Mouse (Mus musculus) neural tube, embryonic 15.5 days (tissue): ENCODE results near the gene Nradd. TPM values are rescaled to one million over a fixed set of nuclear protein-coding genes. Genes with fewer than 3 reads are reported as not detected.
A peak's percentile ranks its signal among the peaks of the same experiment; 100 is the strongest.

Experiments
- ATAC-seq: fragments of 200-750 bp; cut with Nextera tagmentation; 2 replicates; pipeline ENCODE4 v1.8.0; 2017; ENCODE audit warnings: mild to moderate bottlenecking, moderate TSS enrichment, moderate library complexity; ENCODE audit not compliant: low FRiP score
- H3K27ac ChIP-seq: fragments of 300-500 bp; sonication (generic); replicated peaks from 2 replicates; pipeline ENCODE4 v1.5.1; 2015; ENCODE audit warnings: mild to moderate bottlenecking, inconsistent platforms
- H3K27me3 ChIP-seq: fragments of 300-500 bp; sonication (generic); replicated peaks from 2 replicates; pipeline ENCODE4 v1.6.1; 2015; ENCODE audit warnings: inconsistent platforms
- H3K36me3 ChIP-seq: fragments of 300-500 bp; sonication (generic); 2 replicates; pipeline ENCODE4 v1.6.1; 2015; ENCODE audit warnings: inconsistent platforms
- H3K4me1 ChIP-seq: fragments of 300-500 bp; sonication (generic); 2 replicates; pipeline ENCODE4 v1.6.1; 2015; ENCODE audit warnings: inconsistent platforms
- H3K4me2 ChIP-seq: fragments of 300-500 bp; sonication (generic); 2 replicates; pipeline ENCODE4 v1.6.1; 2015; ENCODE audit warnings: inconsistent platforms, mild to moderate bottlenecking, moderate library complexity
- H3K4me3 ChIP-seq: fragments of 300-500 bp; sonication (generic); replicated peaks from 2 replicates; pipeline ENCODE4 v1.5.1; 2015; ENCODE audit warnings: mild to moderate bottlenecking, inconsistent platforms
- H3K9ac ChIP-seq: fragments of 300-500 bp; sonication (generic); replicated peaks from 2 replicates; pipeline ENCODE4 v1.6.1; 2015; ENCODE audit warnings: mild to moderate bottlenecking, inconsistent platforms
- H3K9me3 ChIP-seq: fragments of 300-500 bp; sonication (generic); replicated peaks from 2 replicates; pipeline ENCODE4 v1.6.1; 2016; ENCODE audit warnings: inconsistent platforms
- whole genome bisulfite sequencing: fragments of 180-500 bp; shearing (Covaris S2); methylation state at CpG from one replicate; pipeline ENCODE4 v1.1.7; 2015; ENCODE audit warnings: mixed read lengths; 5-methylcytosine and 5-hydroxymethylcytosine counted together
- polyA plus RNA-seq: library from polyadenylated mRNA; unstranded; fragments of >200 nt; fragmentation: Nextera tagmentation; extraction: Ambion mirVana; gene quantifications from 2 replicates; pipeline ENCODE4 v1.2.1, GENCODE M21; 2015

Gene Nradd
- polyA plus RNA-seq, 1 experiment from 2014 or later, result 24.9 TPM

GRCm38 (mm10) chr9:110630171-110630570 is 5.9 kb upstream of the Nradd start:
- Histone ChIP-seq H3K27ac (no peak overlapping the region), H3K4me2 (no peak overlapping the region), H3K27me3 (peaks cover 6% of the 10 kb centered on the region), H3K4me1 (peaks cover 16% of the 10 kb centered on the region), H3K9ac (no peak overlapping the region), H3K4me3 (no peak overlapping the region), H3K9me3 (no peaks in the 10 kb centered on the region), H3K36me3 (peaks cover 11% of the 10 kb centered on the region)
- ATAC-seq, result no peak
- WGBS, result 91% methylated on average over 15 of the region's 15 CpGs

DNA sequence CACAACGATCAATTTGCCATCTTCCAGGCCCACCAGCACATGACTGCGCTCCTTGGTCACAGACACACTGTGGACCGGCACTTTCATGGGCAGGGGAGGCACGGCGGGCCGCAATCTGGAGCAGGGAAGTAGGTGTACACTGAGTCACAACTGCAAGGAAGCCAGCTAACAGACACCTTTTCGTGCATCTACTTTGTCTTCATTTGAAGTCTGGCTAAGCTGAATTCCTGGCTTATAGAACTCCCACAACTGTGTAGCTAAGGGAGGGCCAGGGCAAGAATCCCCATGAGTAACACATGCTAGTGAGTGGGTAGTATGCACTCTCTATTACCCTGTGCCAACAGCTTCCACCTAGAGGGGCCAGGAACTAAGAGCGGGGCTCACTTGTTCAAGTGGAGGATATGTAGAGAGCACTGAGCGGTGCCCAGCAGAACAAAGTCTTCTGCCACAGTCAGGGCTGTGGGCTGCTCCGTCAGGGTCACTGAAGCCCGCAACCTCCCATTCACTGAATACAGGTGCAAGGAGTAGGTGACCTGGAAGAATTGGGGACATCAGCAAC is 1.2 kb upstream of the Nradd start:
- peaks cover 27% of the 10 kb centered on the region for H3K4me1 ChIP-seq
- H3K36me3 ChIP-seq, result peaks cover 16% of the 10 kb centered on the region
- no peaks in the 10 kb centered on the region for H3K9me3 ChIP-seq
- peak overlapping the region; percentile 88 for H3K27ac ChIP-seq
- peak overlapping the region; percentile 51 for H3K4me3 ChIP-seq
- 56% methylated on average over 11 of the region's 11 CpGs for WGBS
- peak overlapping the region; percentile 98 for H3K4me2 ChIP-seq
- no peak; the same call in 1 of the 2 replicates for ATAC-seq
- peak overlapping the region; percentile 70 for H3K9ac ChIP-seq
- H3K27me3 ChIP-seq, result no peaks in the 10 kb centered on the region

DNA sequence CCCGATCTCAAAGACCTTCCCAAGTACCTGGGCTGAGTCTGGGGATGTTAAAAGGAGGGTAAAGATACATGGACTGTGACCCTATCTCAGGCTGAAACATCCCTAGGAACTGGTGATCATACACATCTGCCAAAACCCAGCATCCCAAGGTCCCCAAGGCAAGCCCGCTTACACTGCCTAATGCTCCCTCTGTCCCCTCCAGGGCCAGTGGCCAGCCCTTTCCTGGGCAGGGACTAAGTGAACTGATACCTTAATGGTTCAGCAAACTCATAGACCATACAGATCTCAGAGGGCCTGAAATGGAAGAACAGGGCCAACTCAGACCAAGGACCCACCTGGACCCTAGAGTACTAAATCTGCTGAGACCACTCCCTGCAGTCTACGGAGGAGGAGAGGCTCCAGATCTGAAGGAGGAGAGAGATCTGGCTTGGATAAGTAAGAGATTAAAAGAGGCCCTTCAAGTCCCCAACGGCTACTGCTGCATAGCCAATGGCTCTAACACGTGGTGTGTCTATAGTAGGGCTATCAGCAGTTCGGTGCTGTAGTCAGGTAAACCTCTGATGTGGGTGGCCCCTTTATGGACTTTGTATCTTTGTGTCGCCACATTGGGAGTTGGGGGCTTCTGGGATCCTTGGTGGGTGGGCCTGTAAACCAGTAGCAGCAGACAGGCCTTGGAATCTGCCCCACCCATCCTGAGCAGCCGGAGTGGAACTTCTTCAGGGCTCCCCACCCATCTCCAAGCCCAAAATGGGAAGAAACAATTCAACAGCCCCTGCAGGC is 646 bp downstream of the Nradd start:
- WGBS, result 36% methylated on average over 8 of the region's 8 CpGs
- no peak for ATAC-seq
- H3K9me3 ChIP-seq, result no peaks in the 10 kb centered on the region
- H3K36me3 ChIP-seq, result peaks cover 27% of the 10 kb centered on the region
- no peaks in the 10 kb centered on the region for H3K27me3 ChIP-seq
- peak overlapping the region; percentile 98 for H3K4me2 ChIP-seq
- peak overlapping the region; percentile 88 for H3K27ac ChIP-seq
- peaks cover 27% of the 10 kb centered on the region for H3K4me1 ChIP-seq
- peak overlapping the region; percentile 51 for H3K4me3 ChIP-seq
- peak overlapping the region; percentile 70 for H3K9ac ChIP-seq

- Histone ChIP-seq H3K4me3 (no peak overlapping the region), H3K36me3 (peaks cover 31% of the 10 kb centered on the region), H3K9me3 (no peaks in the 10 kb centered on the region), H3K27me3 (no peaks in the 10 kb centered on the region), H3K4me2 (no peak overlapping the region), H3K9ac (no peak overlapping the region), H3K27ac (no peak overlapping the region), H3K4me1 (peaks cover 27% of the 10 kb centered on the region)
- WGBS, result 89% methylated on average over 12 of the region's 12 CpGs
- no peak for ATAC-seq
Measured at GRCm38 (mm10) chr9:110622621-110623219, 1.5 kb downstream of the Nradd start.

- H3K36me3 ChIP-seq, result peaks cover 37% of the 10 kb centered on the region
- 97% methylated on average over 7 of the region's 7 CpGs for WGBS
Measured at GRCm38 (mm10) chr9:110620685-110621084, 3.6 kb downstream of the Nradd start.

DNA sequence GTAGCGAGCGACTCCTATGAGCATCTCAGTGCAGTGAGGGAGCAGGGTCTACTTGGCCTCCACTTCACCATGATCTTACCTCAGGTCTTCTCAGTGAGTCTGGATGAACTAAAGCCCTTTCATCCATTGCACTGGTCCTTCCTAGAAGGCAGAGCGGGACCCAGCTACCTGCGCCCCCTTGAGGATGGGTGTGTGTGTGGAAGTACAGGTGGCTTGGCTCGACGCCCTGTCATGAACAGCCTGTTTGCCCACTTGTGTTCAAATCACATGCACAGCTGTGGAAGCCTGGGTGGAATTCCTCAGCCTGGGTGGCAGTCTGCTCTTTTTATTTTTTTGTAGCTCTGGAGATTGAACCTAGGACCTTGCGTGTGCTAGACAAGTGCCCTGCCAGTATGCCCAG is 4.1 kb downstream of the Nradd start:
- Histone ChIP-seq H3K4me1 (peaks cover 22% of the 10 kb centered on the region), H3K9me3 (no peaks in the 10 kb centered on the region), H3K36me3 (peaks cover 42% of the 10 kb centered on the region), H3K27ac (no peak overlapping the region), H3K9ac (no peak overlapping the region), H3K4me3 (no peak overlapping the region), H3K4me2 (no peak overlapping the region), H3K27me3 (no peaks in the 10 kb centered on the region)
- WGBS, result 89% methylated on average over 7 of the region's 7 CpGs
- ATAC-seq, result no peak

More at GRCm38 (mm10) chr9:110620685-110621084, 3.6 kb downstream of the Nradd start:
- ATAC-seq, result no peak
- Histone ChIP-seq H3K27me3 (no peaks in the 10 kb centered on the region), H3K4me3 (no peak overlapping the region), H3K27ac (no peak overlapping the region), H3K9ac (no peak overlapping the region), H3K4me2 (no peak overlapping the region), H3K9me3 (no peaks in the 10 kb centered on the region), H3K4me1 (peaks cover 27% of the 10 kb centered on the region)

DNA sequence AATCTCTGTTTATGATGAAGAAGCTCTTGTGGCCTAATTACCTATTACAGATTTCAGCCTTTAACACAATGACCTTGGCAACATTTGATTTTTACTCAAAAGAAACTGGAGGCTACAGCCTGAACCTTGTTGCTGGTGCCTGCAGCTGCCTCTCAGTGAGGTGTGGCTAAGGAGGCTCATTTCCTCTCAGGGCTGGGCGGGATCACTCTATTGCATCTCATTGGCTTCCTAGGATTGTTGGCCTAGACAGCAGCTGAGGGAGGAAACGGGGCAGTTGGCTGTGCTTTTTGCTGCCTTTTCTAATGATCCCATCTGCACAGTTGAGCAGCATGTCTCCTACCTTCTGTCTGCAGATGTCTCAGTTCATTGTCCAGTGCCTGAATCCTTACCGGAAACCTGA is 7.2 kb downstream of the Nradd start:
- Histone ChIP-seq H3K9ac (no peak overlapping the region), H3K9me3 (no peaks in the 10 kb centered on the region), H3K4me1 (no peaks in the 10 kb centered on the region), H3K4me2 (no peak overlapping the region), H3K36me3 (peaks cover 52% of the 10 kb centered on the region), H3K4me3 (no peak overlapping the region), H3K27ac (no peak overlapping the region), H3K27me3 (no peaks in the 10 kb centered on the region)
- ATAC-seq, result no peak
- WGBS, result 78% methylated on average over 3 of the region's 3 CpGs

DNA sequence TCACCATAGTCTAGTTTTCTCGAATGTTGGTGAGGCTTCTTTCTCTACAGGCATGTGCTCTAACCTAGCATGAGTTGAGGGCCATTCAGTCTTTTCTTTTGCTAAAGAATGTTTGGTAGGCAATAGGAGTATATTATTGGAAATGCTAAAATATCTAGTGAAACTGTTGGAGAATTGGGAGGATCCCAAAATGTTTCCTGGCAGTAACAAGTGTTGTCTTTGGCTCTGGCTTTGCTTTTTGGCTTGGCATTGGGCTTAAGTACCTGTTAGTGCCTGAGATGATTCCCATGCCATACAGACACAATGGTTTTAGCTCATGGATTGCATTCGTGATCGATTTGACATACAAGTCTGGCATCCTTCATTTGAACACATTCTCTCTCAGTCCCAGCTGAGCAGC is 12.8 kb downstream of the Nradd start:
- Histone ChIP-seq H3K4me3 (no peak overlapping the region), H3K9me3 (no peaks in the 10 kb centered on the region), H3K4me2 (no peak overlapping the region), H3K4me1 (no peaks in the 10 kb centered on the region), H3K36me3 (peaks cover 41% of the 10 kb centered on the region), H3K27me3 (no peaks in the 10 kb centered on the region), H3K27ac (no peak overlapping the region), H3K9ac (no peak overlapping the region)
- no peak for ATAC-seq
- 87% methylated on average over 3 of the region's 3 CpGs for WGBS

DNA sequence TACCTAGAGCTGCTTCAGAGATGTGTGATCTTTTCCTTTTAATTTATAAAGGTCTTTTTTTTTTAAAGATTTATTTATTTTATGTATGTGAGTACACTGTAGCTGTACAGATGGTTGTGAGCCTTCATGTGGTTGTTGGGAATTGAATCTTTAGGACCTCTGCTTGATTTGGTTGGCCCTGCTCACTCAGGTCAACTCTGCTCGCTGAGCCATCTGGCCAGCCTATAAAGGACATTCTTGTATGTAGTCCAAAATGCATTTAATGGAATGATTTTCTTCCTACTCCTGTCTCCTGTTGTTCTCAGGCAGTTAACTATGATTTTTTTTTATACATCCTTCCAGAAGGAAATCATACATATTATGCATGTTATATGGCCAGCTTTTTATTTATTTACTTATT is 40.7 kb downstream of the Nradd start:
- no peak overlapping the region for H3K27ac ChIP-seq
- H3K27me3 ChIP-seq, result no peaks in the 10 kb centered on the region
- H3K9me3 ChIP-seq, result no peaks in the 10 kb centered on the region
- H3K9ac ChIP-seq, result no peak overlapping the region
- no peak for ATAC-seq
- no peak overlapping the region for H3K4me2 ChIP-seq
- no peaks in the 10 kb centered on the region for H3K36me3 ChIP-seq
- H3K4me1 ChIP-seq, result 0 out of 2 replicates have a peak, but pooled peaks cover 2% of the 10 kb centered on the region
- 81% methylated on average over 1 of the region's 1 CpGs for WGBS
- H3K4me3 ChIP-seq, result no peak overlapping the region

GRCm38 (mm10) chr9:110582161-110582560 is 42.1 kb downstream of the Nradd start:
- no peaks in the 10 kb centered on the region for H3K27me3 ChIP-seq
- H3K9ac ChIP-seq, result no peak overlapping the region

More at GRCm38 (mm10) chr9:110582161-110582560, 42.1 kb downstream of the Nradd start:
- Histone ChIP-seq H3K4me1 (no peaks in the 10 kb centered on the region), H3K9me3 (no peaks in the 10 kb centered on the region), H3K4me3 (no peak overlapping the region), H3K27ac (no peak overlapping the region), H3K36me3 (peaks cover 7% of the 10 kb centered on the region), H3K4me2 (no peak overlapping the region)
- 79% methylated on average over 2 of the region's 2 CpGs for WGBS
- no peak for ATAC-seq
